Mouse (Mus musculus) thymus, postnatal 36 days (tissue): ENCODE measurements around the gene Dynlt1f.
"Not testable (repeated sequence)": the region's sequence is repeated elsewhere in the genome, so short reads cannot be mapped to it uniquely, and the experiment has no call there.

ENCODE experiments used
- DNase-seq, 2 experiments: peaks; one replicate each; pipeline ENCODE4 v3.0.0; 2022; ENCODE audit warnings: mixed read lengths in 2 of 2

Gene Dynlt1f

DNA sequence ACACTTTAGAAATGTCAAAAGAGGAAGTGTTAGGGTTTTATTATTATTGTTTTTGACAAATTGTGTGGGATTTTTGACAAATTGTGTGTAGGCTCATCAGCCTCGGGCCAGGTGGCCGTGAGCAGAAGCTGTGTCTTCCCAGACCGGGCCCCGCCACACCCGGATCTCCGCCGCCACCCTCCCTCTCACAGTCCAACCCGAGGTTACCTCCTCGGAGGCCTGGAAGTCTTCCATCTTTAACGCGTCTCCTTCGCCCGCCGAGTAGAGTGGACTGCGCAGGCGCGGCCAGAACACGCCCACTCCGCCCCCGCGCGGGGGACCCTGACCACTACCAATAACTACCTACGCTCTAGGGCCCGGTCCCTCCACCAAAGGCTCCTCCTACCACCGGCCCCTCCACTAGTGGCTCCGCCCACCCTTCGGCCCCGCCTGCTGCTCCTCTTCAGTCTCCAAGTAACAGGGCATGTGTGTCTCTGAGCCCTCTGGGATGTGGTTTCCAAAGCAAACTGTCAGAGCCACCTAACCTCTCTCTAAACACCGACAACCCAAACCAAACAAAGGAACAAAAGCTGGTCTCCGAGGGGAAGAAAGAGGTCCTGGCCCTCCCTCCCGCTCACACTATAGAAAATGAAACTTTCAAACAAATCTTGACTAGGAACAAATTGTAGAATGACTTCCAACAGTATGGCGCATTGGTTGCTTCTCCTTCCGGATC is at the start of gene Dynlt1f:
Gene Dynlt1f, minus strand, starts transcription at position 334 of the 715 bp plus-strand sequence.
- DNase-seq = peak; percentile 77 to 83

DNA sequence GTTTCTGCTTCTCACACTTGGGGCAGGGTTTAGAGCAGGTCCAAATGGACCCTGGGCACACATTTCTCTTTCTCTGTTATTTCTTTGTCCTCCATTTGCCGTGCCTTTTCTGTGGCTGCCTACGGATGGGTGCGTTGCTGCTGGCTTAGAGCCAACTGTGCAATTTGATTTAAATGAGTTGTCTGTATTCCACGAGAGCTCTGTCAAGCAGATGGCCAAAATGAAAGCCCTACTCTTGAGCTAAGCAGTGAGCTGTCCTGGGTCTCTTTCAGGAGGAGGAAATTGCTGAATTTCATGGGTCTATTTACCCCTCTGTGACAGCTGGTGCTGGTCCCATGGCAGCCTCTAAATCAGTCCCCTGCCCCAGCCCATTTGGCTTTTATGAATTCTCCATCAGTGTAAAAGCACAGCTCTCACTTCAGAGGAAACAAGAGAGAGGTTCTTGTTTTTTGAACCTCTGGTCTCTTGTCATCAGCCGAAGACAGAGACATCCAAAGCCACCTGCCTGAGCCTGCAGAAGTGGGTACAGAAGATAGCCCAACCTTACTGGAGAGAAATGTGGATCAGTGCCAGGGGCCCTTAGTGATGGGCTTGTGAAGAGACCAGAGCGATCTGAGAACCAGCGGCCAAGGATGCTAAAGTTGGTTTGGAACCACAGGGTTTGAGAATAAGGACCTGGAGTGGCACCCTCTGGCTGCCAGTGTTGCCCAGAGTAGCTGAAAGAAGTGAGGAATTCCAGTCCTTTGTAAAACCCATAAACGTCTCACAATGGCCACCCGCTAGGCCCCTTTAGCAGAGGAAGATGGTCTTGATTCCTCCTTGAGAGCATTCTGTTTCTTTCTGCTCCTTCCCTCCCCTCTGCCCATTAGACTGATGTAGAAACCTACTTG is 47.9 kb upstream of the Dynlt1f start:
- DNase-seq = not testable (repeated sequence)

DNA sequence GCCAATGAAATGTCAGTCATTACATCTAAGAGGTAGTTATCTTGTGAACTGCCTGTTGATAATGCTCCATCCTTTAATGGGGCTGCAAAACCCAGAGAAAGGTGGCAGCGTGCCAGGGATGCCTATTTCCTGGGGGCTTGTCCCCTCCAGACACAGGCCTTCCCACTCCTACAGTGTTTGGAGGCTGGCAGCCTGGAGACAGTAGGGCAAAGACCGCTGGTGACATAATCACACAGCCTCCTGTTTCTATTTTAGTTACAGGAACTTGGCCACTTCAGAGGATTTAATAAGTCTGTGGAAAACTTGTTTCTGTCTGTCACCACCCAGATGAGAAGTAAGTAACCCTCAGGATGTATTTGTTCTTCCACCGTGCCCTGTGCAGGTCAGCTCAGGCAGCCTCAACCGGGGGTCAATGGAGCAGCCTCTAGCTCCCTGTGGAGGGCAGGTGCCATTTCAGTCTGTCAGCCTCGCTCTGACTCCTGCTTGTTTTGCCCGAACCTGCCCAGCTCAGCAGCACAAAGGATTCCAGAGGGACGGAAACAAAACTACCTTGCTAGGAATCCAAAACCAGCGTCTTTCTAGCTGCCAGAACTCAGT is 47.0 kb upstream of the Dynlt1f start:
- not testable (repeated sequence) for DNase-seq

DNA sequence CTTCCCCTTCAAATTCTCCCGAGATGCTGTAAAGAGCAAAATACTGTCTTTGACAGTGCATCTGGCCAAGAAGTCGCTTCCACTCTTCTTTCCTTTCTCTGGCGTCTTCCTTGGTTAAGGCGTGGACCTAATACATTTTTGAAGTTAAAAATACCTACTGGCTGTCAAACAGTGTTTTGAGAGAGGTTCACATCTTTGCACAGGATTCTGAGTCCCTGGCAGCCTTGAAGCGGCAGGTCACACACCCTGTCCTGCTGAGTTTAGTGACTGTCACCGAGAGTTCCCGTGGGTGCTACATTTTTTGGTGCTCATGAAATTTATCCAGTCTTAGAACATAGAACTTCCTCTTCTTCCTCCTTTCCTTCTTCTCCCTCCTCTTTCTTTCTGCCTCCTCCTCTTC is 44.4 kb upstream of the Dynlt1f start:
- DNase-seq = not testable (repeated sequence)

DNA sequence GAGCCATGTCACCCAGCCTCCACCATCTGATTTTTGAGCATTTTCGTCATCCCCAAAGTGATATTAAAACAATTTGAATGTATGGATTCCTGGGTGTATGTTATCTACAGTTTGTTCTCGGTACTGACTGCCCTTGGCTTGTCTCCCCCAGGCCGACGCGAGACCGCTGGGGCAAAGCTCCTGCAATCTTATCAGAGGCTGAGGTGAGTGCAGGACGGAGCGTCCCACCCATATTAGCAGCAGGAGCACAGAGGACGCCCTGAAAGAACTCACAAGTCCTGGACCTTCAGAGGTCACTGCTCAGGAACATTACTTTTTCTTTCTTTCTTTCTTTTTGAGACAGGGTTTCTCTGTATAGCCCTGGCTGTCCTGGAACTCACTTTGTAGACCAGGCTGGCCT is 43.8 kb upstream of the Dynlt1f start:
- not testable (repeated sequence) for DNase-seq

DNA sequence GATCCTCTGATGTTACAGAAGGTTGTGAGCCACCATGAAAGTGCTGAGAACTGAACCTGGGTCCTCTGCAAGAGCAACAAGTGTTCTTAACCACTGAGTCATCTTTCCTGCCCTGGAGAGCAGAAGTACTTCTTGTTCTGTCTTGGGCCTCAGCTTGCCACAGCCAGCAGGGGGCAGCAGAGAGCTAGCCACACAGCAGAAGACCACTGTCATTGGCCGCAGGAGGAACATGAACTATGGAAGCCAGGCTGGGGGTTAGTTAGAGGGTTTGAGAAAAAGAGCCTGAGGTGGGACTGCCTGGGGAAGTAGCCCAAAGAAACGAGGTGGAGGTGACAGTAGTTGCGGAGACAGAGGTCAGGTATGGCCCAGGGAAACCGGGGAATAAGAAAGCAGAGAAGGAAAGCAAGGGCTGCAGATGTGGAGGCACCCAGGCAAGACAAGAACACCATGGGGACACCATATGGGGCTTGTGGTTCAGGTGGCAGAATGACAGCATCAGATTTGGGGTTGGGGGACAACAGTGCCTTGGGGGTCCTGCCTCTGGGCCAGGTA is 41.6 kb upstream of the Dynlt1f start:
- peak; percentile 64 to 68 for DNase-seq

DNA sequence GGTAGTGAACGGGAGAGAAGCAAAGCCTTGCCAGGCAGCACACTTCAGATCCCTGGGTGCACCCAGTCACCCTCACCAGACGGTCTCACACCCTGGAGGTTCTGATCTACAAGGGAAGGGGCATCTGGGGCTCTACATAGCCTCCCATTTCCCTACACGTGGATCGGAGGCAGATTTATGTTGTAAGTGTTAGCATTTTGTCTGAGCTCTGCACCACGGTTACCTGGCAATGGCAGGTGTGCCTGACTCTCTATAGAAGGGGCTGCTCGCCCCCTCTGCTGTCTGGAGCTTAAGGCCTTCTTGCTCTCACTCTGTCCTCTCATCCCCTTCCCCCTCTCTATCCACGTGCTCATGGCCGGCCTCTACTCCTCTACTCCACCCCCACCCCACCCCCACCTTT is 40.8 kb upstream of the Dynlt1f start:
- not testable (repeated sequence) for DNase-seq

DNA sequence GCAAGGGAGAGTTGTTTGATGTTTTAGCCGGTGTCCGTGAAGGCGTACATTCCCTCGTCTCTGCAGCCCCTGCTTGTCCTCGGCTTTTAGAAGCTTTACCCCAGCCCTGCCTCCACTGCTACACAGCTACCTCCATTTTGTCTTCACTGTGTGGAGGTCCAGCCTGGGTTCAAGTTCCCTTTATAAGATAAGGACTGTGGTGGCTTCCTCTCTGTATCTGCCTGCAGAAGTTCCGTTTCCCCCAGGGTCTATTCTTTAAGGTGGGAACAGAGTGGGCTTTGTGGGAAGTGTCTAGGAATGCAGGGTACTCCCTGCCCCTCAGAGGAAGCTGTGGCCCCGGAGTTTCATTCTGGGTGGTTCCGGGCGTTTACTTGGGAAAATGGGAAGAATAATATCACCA is 40.0 kb upstream of the Dynlt1f start:
- not testable (repeated sequence) for DNase-seq

DNA sequence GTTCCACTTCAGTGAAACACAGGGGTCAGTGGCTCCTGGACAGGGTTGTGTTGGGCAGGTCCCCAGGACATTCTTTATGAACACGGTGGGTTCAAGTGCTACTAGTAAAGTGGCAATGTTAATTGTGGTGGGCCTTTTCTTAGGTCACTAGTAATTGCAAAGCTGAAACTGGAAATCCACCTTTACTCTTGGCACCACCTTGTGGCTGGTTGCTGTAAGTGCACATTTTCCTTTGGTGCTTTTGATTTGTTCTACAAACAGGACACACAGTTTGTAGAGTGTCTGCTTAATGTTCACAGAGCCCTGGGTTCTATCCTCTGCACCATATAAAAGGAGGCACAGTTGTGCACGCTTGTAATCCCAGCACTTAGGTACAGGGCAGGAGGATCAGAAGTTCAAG is 35.9 kb upstream of the Dynlt1f start:
- peak; percentile 88 to 93 for DNase-seq

DNA sequence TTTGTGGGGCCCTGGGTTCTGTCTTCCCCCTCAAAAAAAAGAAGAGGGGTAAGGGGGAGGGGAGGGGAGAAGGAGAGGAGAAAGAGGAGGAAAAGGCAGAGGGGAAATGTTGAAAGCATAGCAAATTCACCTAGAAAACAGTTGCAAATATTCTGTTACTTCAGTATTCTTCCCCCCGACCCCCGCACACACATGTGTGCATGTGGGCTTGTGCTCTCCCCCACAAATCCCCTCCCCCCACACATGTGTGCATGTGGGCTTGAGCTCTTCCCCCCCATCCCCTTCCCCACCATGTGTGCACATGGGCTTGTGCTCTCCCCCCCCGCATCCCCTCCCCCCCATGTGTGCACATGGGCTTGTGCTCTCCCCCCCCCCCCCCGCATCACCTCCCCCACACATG is 33.6 kb upstream of the Dynlt1f start:
- peak; percentile 42 to 65 for DNase-seq

DNA sequence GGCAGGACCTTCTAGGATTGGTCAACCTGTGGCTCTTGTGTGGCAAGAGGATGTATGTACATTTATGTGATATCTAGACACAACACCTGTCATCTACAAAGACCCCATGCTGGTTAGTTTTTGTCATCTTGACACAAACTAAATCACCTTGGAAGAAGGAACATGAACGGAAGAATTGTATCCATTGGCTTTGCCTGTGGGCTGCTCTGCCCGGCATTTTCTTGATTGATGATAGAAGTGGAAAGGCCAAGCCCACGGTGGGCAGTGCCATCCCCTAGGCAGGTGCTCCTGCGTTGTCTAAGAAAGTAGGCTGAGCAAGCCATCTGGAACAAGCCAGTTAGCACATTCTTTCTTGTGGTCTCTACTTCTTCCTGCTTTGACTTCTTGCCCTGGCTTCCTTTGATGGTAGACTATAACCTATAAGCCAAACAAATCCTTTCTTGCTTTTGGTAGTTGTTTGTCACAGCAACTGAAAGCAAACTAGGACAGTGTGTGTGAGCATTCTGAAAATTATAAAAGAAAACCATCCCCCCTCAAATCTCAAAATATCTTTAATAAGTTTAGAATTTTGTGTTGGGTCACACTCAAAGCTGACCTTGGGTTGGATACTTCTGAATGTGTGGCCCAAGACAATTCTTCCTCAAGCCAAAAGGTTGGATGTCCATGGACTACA is 30.7 kb upstream of the Dynlt1f start:
- DNase-seq = peak in 1 of 2 experiments; percentile 66

DNA sequence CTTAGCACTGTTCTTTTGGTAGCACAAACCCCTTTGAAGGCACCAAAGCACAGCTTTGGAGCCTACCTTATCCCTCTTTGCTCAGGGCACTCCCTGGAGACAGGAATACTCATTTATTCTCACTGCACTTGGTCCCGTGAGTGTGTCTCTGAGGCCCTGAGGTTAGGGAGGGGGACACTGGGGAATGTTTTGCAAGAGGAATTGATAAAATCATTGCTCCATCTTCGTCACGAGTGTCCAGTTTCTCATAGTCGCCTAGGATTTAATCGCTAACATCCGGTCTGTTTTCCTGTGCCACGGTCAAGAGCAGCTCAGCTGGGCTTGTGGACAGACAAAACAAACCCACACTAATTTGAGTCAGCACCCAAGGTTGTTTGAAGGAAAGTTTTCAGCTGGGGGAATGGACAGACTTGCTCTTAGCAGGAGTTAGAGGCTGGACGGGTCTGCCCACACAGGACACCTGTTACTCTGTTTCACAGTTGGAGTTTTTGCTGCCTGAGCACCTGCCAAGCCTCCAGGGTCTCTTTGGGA is 29.7 kb upstream of the Dynlt1f start:
- DNase-seq = not testable (repeated sequence)

DNA sequence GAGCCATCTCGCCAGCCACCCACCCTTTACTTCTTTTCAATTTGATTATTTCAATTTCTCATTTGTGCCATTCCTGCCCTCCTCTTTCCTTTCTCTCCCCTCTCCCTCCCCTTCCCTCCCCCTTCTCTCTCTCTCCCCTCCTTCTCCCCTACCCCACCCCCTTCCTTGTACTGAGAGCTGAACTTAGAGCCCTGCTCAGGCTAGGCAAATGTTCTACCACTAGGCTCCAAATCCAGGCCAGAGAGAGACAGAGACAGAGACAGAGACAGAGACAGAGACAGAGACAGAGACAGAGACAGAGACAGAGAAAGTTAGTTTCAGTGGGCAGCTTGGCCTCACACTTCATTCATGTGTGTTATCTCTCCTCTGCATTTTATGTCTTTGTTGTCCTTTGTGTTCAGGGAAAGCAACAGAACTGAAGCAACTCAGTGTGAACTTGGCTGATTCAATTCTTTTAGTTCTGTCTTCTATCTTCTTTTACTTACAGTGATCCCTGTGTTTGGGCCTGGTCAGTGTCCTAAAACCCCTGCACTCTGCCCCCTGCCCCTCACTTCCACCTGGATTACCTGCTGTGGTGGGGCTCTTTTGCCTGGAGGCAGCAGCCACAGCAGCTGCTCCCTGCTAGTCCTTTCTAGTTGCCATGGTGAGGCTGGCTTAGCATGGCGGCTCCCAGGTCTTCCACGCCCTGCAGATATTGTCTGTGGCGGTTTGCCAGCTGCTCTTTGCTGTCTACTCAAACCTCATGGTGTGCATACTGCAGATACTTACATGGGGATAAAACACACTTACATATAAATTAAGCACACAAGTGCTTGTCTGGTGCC is 29.0 kb upstream of the Dynlt1f start:
- DNase-seq = not testable (repeated sequence)

DNA sequence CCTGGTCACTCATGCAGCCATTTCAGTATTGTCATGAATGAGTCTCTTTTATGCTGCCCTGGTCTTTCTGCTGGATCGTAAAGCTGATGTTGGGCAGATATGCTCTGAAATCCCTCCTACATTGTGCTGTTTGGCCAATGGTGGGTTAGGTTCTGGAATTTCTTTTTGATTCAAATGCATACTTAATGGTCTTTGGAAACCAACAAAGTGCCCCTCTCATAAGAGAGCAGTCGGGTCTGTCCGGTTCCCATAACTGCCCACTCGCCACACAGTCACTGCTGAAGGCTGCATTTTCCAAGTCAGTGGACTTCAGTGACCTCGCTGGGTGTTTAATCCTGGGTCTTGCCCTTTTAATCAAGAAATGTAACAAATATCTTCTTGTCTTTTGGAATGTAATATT is 28.0 kb upstream of the Dynlt1f start:
- DNase-seq = not testable (repeated sequence)

DNA sequence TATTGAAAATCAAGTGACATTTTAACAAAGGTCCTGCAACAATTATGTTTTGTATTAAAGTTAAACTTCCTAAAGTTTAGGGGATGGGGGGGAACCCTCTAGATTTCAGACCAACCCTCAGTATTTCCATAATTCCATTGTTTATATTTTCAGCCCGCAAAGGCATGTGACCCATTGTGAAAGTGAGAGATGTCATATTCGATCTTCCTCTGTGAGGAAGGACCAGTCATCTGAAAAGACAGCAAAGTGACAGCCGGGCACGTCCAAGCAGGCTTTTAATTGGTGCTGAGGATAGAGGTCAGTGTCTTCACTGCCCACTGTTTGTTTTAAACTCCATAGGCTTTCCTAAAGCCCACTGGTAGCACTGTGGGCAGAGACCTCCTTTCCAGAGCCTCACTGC is 26.0 kb upstream of the Dynlt1f start:
- not testable (repeated sequence) for DNase-seq

DNA sequence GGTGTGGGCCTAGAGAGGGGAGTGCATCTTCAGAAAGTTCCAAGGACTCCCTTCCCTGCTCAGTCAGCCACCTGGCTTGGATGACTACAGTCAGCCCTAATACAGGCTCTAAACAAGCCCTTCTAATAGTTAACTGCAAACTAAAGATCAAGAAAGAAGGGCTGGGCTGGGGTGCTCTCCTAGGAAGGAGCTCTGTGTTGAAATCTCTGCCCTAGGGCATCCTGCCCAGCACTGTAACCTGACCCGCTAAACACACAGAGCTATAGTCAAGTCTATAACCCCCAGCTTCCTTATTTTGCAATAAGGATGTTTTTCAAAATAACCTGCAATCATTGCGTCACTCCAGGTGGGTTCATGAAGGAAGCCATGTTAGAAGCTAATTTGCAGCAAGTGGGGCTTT is 22.4 kb upstream of the Dynlt1f start:
- not testable (repeated sequence) for DNase-seq

DNA sequence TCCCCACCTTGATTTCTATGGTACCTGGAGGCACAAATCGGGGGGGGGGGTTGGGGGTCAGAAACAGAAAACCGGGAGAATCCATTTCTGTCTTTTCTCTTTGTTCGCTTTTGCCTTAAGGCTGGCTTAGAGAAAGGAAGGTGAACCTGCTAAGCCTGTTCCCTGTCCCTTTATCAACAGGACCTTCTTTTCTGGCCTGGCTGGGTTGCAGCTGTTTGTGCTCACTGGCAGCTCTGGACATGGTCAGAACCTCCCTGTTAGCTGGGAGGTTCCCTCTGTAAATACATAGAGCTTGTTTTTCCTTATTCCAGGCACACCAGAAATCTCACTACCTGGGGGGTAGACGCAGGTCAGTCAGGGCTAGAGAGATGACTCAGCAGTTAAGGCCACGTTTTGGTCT is 18.6 kb upstream of the Dynlt1f start:
- DNase-seq = not testable (repeated sequence)

DNA sequence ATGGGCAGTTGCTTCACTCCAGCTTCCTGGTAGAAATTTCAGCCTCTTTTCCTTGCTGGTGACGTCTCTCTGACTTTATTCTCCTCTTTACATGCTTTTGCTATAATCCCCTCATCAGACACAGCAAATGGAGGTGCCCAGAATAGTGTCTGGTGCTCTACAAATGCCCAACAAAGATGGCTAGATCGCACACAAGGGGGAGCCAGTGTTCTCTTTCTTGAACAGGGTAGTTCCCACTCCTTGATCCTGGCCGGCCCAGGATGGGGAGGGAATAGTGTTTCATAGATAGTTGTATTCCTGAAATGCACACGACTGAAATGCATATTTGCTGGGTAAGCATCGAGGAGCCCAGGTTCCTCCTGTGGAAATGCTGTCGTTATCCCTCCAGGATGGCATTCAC is 12.8 kb upstream of the Dynlt1f start:
- not testable (repeated sequence) for DNase-seq

DNA sequence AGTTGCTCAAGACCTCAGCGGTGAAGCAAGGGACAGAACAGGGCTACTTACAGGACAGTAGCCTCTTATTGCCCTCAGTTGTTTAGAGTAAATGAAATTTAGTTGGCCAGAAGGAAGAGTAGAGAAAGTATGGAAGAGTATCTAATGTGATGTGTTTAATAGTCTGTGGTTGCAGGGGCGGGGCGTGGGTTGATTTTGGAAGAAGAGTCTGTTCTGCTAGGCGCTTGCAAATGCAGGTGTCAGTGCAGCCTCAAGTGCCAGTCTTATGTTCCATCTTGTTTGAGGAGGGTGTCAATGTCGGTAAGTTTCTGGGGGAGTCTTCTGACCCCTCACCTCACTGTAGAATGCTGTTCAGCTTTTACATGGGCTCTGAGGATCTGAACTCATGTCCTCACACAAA is 9.7 kb upstream of the Dynlt1f start:
- peak in 1 of 2 experiments; percentile 37 for DNase-seq

DNA sequence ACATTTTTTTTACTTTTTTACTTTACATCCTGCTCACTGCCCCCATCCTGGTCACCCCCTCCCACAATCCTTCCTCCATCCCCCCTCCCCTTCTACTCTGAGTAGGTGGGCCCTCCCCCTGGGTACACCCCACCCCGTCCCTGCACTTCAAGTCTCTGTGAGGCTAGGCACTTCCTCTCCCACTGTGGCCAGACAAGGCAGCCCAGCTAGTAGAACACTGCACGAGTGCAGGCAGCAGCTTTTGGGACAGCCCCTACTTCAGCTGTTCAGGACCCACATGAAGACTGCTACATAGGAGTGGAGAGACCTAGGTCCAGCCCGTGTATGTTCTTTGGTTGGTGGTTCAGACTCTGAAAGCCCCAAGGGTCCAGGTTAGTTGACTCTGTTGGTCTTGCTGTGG is 7.1 kb upstream of the Dynlt1f start:
- peak; percentile 54 to 62 for DNase-seq

DNA sequence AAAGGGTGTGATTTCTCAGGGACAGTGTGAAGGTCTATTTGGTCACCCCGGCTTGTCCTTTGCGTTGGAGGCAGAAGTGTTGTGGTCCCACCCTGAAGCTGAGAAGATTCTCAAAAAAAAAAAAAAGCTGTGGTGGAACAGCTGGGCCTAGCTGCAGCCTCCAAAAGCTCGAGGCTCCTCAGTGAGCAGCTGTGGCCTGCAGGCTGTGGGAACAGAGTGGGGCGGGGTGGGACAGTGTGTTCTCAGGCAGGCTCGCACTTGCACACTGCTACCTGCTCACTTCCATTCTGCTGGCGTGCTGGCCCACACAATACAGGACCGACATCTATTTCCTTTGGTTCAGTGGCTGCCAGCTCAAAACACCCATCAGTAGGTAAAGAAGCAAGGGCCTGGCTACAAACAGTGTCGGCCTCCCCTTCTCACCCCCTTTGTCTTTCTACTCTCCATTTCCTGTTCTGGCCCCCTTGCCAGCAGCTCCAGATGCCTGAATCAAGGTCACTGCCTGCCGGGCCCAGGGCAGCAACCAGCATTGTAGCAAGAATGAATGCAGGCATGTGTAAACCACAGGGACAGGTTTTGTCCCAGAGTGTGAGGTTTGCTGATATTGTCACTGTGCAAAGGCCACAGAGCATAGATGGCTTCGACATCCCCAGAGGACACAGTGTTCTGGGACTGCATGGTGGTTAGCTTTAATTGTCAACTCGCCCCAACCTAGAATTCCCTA is 5.6 kb upstream of the Dynlt1f start:
- peak; percentile 78 to 87 for DNase-seq
